42 mouse cellular contexts compared by ENCODE assay signal in the genomic region with DNA sequence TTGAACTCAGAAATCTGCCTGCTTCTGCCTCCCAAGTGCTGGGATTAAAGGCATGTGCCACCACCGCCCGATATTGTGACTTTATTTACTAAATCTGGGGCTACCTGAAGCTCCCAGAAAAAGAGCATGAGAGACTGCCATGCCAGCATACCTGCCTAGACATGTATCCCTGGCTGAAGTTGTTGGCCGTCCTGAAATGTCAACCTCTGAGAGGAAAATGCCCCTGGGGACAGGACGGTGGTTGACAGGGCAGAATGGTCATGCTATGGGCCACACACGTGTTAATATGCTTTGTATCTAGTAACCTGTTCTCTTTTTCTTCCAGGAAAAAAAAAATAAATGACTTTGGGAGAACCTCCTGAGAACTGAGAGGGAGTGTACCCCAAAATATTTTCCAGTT. TPM values are rescaled to one million over a fixed set of nuclear protein-coding genes. Genes with fewer than 3 reads are reported as not detected.
"Had no signal": no experiment of that assay in that cellular context is flagged by ENCODE, and none has a peak within 500 bp of the region (broad histone marks: within the 10 kb centered on the region; RNA-seq: fewer than 3 reads in every experiment).

No protein-coding gene starts in this region.

- DNase-seq: heart, postnatal 10 days; heart, postnatal 14 days; heart, postnatal 36 days; heart, postnatal 4 days; kidney, adult 11 months; kidney, adult 18-20 months; kidney, adult 2 months; kidney, adult 8-10 months; kidney, adult 9 months; kidney, postnatal 10 days; kidney, postnatal 14 days; kidney, postnatal 25 days; kidney, postnatal 36 days; kidney, postnatal 4 days; layer of hippocampus, adult 9-11 months; layer of hippocampus, postnatal 36 days had no signal

- H3K4me3 ChIP-seq: heart, embryonic 10.5 days; heart, embryonic 12.5 days; heart, embryonic 13.5 days; heart, embryonic 15.5 days; hindbrain, embryonic 10.5 days; hindbrain, embryonic 12.5 days; hindbrain, embryonic 13.5 days; hindbrain, embryonic 15.5 days; intestine, embryonic 15.5 days; kidney, embryonic 15.5 days; layer of hippocampus, adult 2 months had no signal

- H3K27ac ChIP-seq: heart, embryonic 10.5 days; heart, embryonic 13.5 days; heart, embryonic 15.5 days; hindbrain, embryonic 10.5 days; hindbrain, embryonic 12.5 days; hindbrain, embryonic 13.5 days; hindbrain, embryonic 14.5 days; hindbrain, embryonic 15.5 days; hindbrain, postnatal 0 days; intestine, embryonic 15.5 days; kidney, embryonic 15.5 days; kidney, postnatal 0 days; layer of hippocampus, adult 2 months had no signal

- H3K9me3 ChIP-seq: heart, embryonic 10.5 days; heart, embryonic 12.5 days; heart, embryonic 13.5 days; heart, embryonic 15.5 days; hindbrain, embryonic 10.5 days; hindbrain, embryonic 12.5 days; hindbrain, embryonic 13.5 days; hindbrain, embryonic 15.5 days; intestine, embryonic 15.5 days; kidney, embryonic 15.5 days had no signal

- H3K9ac ChIP-seq: heart, embryonic 12.5 days; heart, embryonic 13.5 days; heart, embryonic 15.5 days; hindbrain, embryonic 12.5 days; hindbrain, embryonic 13.5 days; hindbrain, embryonic 14.5 days; hindbrain, embryonic 15.5 days; intestine, embryonic 15.5 days; kidney, embryonic 15.5 days had no signal

- H3K27me3 ChIP-seq: heart, embryonic 12.5 days; heart, embryonic 15.5 days; hindbrain, embryonic 12.5 days; hindbrain, embryonic 15.5 days; intestine, embryonic 15.5 days; kidney, embryonic 15.5 days had no signal

- H3K36me3 ChIP-seq: heart, embryonic 10.5 days; heart, embryonic 12.5 days; heart, embryonic 13.5 days; heart, embryonic 15.5 days; hindbrain, embryonic 10.5 days; hindbrain, embryonic 12.5 days; hindbrain, embryonic 13.5 days; hindbrain, embryonic 15.5 days; intestine, embryonic 15.5 days; kidney, embryonic 15.5 days had no signal

- ATAC-seq: hindbrain, embryonic 16.5 days; hindbrain, postnatal 0 days; inflammation-experienced regulatory T-cells, adult 6 months; intestine, embryonic 15.5 days; intestine, embryonic 16.5 days; intestine, postnatal 0 days had no signal

- H3K4me2 ChIP-seq: heart, embryonic 11.5 days; heart, embryonic 12.5 days; heart, embryonic 13.5 days; heart, embryonic 15.5 days; hindbrain, embryonic 12.5 days; hindbrain, embryonic 13.5 days; hindbrain, embryonic 14.5 days; hindbrain, embryonic 15.5 days; intestine, embryonic 15.5 days; kidney, embryonic 15.5 days had no signal

- H3K4me1 ChIP-seq: hindbrain, embryonic 12.5 days; hindbrain, embryonic 13.5 days; hindbrain, embryonic 15.5 days; intestine, embryonic 15.5 days had no signal

RNA-seq across cellular contexts. Expression of a gene that starts 2.3 kb away (rescaled TPM):
- polyA plus RNA-seq: heart, embryonic 14.5 days; hindbrain, embryonic 11.5 days; hindbrain, embryonic 12.5 days; hindbrain, embryonic 14.5 days; hindbrain, embryonic 15.5 days; hindbrain, postnatal 0 days; inflammation-experienced regulatory T-cells, adult 6 months; large intestine, adult 2 months had no signal

RNA-seq across cellular contexts. Expression of a gene that starts 40.8 kb away (rescaled TPM):
- polyA plus RNA-seq: heart, embryonic 10.5 days; heart, embryonic 11.5 days; heart, embryonic 12.5 days; heart, embryonic 13.5 days; heart, embryonic 14.5 days; heart, embryonic 15.5 days; heart, embryonic 16.5 days; heart, postnatal 0 days; hindbrain, embryonic 10.5 days; hindbrain, embryonic 12.5 days; inflammation-experienced regulatory T-cells, adult 6 months; intestine, embryonic 15.5 days; intestine, embryonic 16.5 days; intestine, postnatal 0 days; kidney, embryonic 14.5 days; kidney, embryonic 15.5 days; kidney, embryonic 16.5 days; large intestine, adult 2 months had no signal
